ENCODE assay signal across 19 mouse cellular contexts in the genomic region with DNA sequence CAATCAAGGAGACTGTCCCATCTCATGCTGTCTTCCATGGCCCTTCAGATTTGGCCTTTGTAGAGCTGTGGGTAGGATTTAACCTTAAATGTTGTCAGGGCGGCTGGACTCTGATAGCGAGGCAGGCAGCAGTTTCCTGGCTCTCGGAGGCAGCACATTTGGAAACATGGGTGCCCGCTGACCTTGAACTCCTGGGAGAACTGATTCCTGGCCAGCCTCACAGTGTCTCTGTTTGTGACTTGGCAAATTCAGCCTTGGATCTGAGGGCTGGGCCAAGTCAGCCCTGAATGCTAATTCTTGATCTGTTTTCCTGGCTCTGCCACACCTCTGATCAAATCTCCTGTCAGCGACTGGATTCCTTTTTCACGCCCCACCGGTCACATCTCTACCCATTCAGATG. TPM values are rescaled to one million over a fixed set of nuclear protein-coding genes. Genes with fewer than 3 reads are reported as not detected.
"Had no signal": no experiment of that assay in that cellular context is flagged by ENCODE, and none has a peak within 500 bp of the region (broad histone marks: within the 10 kb centered on the region; RNA-seq: fewer than 3 reads in every experiment).

No protein-coding gene starts in this region.

- H3K9me3 ChIP-seq: intestine, embryonic 15.5 days; kidney, embryonic 15.5 days; limb, embryonic 15.5 days; midbrain, embryonic 13.5 days had no signal

- ATAC-seq: intestine, embryonic 15.5 days; midbrain, embryonic 13.5 days had no signal

- H3K27me3 ChIP-seq: intestine, embryonic 15.5 days; kidney, embryonic 15.5 days; limb, embryonic 15.5 days; midbrain, embryonic 13.5 days; neural tube, embryonic 12.5 days had no signal

- H3K36me3 ChIP-seq: intestine, embryonic 15.5 days; kidney, embryonic 15.5 days; limb, embryonic 15.5 days; midbrain, embryonic 13.5 days; neural tube, embryonic 12.5 days had no signal

- H3K9ac ChIP-seq: intestine, embryonic 15.5 days; kidney, embryonic 15.5 days; limb, embryonic 15.5 days; liver, embryonic 14.5 days; midbrain, embryonic 13.5 days; neural tube, embryonic 12.5 days had no signal

- H3K4me3 ChIP-seq: intestine, embryonic 15.5 days; kidney, embryonic 15.5 days; left cerebral cortex, adult 2 months; limb, embryonic 15.5 days; midbrain, embryonic 13.5 days; myocyte; neural tube, embryonic 12.5 days had no signal

- DNase-seq: kidney, adult 18-20 months; kidney, postnatal 25 days; lung, adult 18-20 months; spleen, adult 18-20 months; thymus, postnatal 14 days had no signal

- H3K27ac ChIP-seq: intestine, embryonic 15.5 days; kidney, embryonic 15.5 days; left cerebral cortex, adult 2 months; limb, embryonic 15.5 days; liver, embryonic 14.5 days; midbrain, embryonic 13.5 days; neural tube, embryonic 12.5 days had no signal

- H3K4me1 ChIP-seq: intestine, embryonic 15.5 days; midbrain, embryonic 13.5 days; neural tube, embryonic 12.5 days had no signal

- H3K4me2 ChIP-seq: intestine, embryonic 15.5 days; kidney, embryonic 15.5 days; limb, embryonic 15.5 days; midbrain, embryonic 13.5 days; neural tube, embryonic 12.5 days had no signal

RNA-seq across cellular contexts. Expression of gene Gm14214, which starts 6.7 kb away (rescaled TPM):
- total RNA-seq: layer of hippocampus, postnatal 25 days; left cerebral cortex, adult 2 months; left cerebral cortex, postnatal 14 days; neutrophil, adult 5-6 weeks had no signal
- polyA plus RNA-seq: intestine, embryonic 15.5 days; kidney, embryonic 15.5 days; limb, embryonic 11.5 days; limb, embryonic 15.5 days; liver, embryonic 14.5 days; lung, embryonic 16.5 days; midbrain, embryonic 13.5 days; myocyte; neural tube, embryonic 12.5 days; stomach, embryonic 14.5 days had no signal

RNA-seq across cellular contexts. Expression of gene a, which starts 14.7 kb away (rescaled TPM):
- total RNA-seq: layer of hippocampus, postnatal 25 days; left cerebral cortex, adult 2 months; left cerebral cortex, postnatal 14 days; neutrophil, adult 5-6 weeks had no signal
- polyA plus RNA-seq: lung, embryonic 16.5 days; myocyte; neural tube, embryonic 12.5 days; stomach, embryonic 14.5 days had no signal
